Mouse (Mus musculus): ENCODE measurements around the gene Gm8104.
"Not testable (repeated sequence)": the region's sequence is repeated elsewhere in the genome, so short reads cannot be mapped to it uniquely, and the experiment has no call there.

The Gm8104 gene

GRCm38 (mm10) chr14:43100301-43100700 lies at the start of gene Gm8104:
Gene Gm8104 (plus strand): TSS chr14:43100601.
- not testable (repeated sequence) for DNase-seq (ENCODE audit: low spot score in 2 of 2)

- DNase-seq (ENCODE audit: low spot score in 2 of 2): not testable (repeated sequence)
These were observed 42.3 kb upstream of the Gm8104 start for GRCm38 (mm10) chr14:43058063-43058462.

GRCm38 (mm10) chr14:43060179-43060578 lies 40.2 kb upstream of the Gm8104 start:
- DNase-seq (ENCODE audit: low spot score in 2 of 2): not testable (repeated sequence)

DNA sequence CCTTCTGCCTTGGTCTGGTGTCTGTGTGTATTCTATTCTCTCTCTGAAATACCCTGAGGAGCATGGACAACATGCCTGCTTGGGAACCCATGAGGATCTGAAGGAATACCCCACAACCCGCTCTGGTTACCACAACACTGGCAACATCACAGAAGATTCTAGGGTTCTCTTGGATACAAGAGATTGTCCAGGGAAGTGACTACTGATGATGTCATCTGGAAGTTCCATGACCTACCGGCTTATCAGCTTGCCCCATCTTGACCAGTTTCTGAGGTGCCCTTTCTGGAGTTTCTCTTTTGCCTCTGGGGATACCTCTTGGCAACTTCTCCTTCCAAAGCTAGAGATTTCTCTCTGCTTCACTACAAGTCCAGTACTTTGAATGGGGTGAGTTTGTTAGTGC lies 23.9 kb upstream of the Gm8104 start, which contains the start of gene Gm8094:
TSS of gene Gm8094 (minus strand) at position 101 of the 400 bp plus-strand sequence.
- DNase-seq (ENCODE audit: low spot score in 2 of 2): not testable (repeated sequence)

GRCm38 (mm10) chr14:43084936-43085730 lies 15.3 kb upstream of the Gm8104 start:
- DNase-seq (ENCODE audit: low spot score in 2 of 2): not testable (repeated sequence)

DNA sequence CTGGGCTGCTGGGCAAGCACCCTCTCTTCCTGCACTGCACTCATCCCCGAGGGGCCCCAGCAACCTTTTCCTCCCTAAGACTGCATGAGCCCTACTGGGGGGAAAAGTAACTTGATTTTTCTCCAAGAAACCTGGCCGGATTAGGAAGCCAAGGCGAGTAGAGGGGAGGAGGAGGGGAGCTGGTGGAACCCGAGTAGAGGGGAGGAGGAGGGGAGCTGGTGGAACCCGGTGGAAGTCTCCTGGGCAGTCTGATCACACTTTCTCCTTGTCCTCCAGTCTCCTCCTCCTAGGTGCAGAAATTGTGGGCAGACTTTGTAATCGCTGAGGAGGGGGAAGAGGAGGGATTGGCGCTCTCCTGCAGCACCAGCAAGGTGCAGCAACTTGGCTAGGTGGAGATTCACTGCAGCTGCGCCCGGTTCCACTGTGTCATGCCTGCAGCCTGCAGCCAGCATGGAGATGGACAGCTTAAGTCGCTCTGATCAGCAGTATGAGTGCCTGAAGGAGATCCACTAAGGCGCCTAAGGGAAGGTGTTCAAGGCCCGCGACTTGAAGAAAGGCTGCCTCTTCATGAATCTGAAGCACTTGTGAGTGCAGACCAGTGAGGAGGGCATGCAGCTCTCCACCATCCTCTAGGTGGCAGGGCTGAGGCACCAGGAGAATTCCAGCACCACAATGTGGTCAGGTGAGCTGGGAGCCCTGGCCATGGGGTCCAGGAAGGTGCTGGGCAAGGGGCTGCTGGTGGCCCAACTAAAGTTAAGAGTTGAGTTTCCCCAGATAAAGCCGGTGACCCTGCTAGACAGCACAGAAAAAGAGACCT lies 11.1 kb upstream of the Gm8104 start:
- DNase-seq (ENCODE audit: low spot score in 2 of 2): not testable (repeated sequence)

- not testable (repeated sequence) for DNase-seq (ENCODE audit: low spot score in 2 of 2)
These were observed 19.3 kb downstream of the Gm8104 start for GRCm38 (mm10) chr14:43119673-43120072.

DNA sequence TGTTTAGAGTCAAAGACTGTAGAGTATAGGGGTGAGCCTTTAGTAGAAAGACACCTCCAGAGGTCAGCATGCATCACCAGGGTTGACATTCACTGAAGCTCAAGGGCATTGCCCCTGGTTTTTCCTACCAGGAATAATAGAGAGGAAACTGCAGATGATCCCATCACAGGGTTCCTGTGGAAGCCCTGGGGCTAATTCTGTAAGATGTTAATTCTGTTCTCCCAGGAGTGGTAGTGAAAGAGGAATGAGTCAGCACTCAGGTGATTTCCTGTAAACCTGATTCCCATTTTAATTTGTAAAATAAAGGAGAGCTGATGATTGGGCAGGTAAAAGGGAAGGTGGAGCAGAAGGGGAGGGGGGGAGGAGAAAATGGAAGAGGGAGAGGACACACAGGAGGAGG lies 25.9 kb downstream of the Gm8104 start:
- not testable (repeated sequence) for DNase-seq (ENCODE audit: low spot score in 2 of 2)
